Mouse (Mus musculus): ENCODE data around the gene Inpp5a. TPM values are rescaled to one million over a fixed set of nuclear protein-coding genes. Genes with fewer than 3 reads are reported as not detected.

Gene Inpp5a
- polyA plus RNA-seq, 1 experiment: 26.7 TPM

DNA sequence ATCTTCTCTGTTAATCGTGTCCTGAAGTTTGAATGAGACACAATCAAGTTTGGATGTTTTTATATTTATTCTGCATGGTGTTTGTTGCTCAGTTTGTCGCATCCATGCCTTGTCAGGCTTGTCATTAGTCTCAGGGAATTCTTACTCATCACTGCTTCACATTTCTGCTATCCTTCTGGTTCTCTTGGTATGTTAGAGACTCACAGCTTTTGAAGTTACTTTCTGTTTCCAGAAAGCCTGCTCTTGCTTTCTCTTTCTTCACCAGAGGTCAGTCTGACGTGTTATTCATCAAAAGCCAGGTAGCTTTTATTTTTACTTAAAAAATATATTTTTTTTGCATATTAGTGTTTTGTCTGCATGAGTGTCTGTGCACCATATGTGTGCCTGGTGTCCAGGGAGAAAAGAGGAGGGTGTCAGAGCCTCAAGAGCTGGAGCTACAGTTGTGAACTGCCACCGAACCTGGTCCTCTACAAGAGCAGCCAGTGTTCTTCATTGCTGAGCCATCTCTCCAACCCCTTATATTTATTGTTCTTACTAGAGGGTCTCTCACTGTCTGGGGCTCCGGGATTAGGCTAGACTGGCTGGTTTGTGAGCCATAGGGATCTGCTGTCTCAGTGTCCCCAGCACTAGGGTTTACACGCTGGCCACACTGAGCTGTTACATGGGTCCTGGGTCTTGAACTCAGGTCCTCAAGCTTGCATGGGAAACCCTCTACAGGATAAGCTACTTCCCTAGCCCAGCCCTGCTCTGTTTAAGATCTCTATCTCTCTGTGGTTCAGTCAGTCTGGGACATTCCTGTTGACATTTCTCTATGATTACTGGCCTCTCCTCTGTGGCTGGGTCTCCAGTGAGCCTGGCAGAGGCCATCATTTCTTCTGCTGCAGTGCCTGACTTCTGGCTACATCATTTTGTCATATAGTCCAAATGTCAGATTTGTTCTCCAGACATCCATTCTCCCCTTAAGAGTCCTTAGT, 51.3 kb downstream of the Inpp5a start:
- DNase-seq (ENCODE audit: low spot score): peak; percentile 16

DNA sequence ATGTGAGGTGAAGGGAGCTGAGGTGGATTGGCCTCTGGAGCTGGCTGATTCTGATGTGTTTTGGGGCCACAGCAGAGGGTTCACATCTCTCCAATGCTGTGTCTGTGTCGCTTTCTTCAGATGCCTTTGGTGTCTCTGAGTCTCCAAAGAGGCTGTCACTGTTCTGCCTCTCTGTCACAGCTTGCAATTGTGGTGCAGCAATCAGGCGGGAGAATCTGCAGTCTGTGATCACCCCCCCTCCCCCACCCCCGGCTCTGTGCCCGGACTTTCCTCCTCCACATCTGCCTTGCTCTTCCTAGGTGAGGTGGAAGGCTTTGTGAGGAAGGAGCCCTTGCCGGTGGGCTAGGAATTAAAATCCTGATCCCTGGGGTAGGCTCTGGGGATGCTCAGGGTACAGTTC, 52.1 kb downstream of the Inpp5a start:
- DNase-seq (ENCODE audit: low spot score): peak; percentile 10

DNA sequence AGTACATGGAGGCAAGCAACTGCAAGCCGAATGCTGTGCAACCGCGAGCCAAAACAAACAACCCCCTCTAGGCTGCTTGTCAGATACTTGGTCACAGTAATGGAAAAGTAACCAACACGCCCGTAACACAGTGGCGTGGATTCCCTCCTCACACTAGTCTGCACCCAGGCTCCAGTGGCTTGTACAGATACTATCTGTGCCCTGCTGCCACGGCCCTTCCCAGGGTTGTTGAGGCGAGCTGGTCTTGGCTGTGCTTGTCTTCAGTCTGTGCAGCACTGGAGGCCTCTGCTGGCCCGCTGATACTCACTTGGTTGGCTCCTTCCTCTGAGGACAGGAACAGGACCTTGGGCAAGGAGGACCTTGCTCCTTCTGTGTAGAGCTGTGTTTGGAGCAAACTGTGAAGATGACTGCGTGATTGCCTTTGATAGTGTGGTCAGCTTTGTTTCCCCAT, 52.9 kb downstream of the Inpp5a start:
- no peak for DNase-seq (ENCODE audit: low spot score)

DNA sequence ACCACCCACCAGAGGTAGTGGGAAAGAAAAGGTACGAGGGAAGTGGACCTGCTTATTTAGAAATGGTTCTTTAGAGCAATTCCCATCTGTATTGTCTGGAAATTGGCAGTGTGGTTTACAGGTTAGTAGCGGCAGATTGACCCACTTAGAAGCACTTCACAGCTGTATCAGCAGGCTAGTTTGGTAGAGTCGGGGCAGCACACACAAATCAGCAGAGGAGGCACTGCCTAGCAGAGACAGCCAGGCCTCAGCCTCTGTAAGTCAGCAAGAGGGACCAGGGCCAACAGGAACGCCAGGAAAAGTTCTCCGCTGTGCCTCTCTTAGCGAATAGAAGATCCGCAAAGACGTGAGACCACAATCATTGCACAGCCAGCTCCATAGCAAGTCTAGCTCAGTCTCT, 56.7 kb downstream of the Inpp5a start:
- peak; percentile 18 for DNase-seq (ENCODE audit: low spot score)

DNA sequence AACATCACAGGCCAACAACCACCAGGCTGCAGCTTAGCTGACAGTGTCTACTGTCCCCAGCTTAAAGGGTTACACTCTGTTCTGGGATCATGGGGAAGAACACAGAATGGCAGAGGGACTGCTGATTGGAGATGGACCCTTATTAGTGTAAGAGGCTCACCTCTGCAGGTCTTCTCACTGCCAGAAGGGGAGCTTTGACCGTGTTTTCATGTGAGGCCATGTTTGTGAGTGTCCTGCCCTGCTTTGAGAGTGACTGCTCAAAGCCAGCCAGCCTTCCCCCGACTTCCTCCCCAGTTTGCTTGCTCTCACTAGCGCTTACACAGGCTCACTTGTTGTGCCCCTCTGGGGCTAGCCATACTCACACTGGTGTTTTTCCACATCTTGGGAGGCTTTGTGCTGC, 58.5 kb downstream of the Inpp5a start:
- DNase-seq (ENCODE audit: low spot score): no peak

DNA sequence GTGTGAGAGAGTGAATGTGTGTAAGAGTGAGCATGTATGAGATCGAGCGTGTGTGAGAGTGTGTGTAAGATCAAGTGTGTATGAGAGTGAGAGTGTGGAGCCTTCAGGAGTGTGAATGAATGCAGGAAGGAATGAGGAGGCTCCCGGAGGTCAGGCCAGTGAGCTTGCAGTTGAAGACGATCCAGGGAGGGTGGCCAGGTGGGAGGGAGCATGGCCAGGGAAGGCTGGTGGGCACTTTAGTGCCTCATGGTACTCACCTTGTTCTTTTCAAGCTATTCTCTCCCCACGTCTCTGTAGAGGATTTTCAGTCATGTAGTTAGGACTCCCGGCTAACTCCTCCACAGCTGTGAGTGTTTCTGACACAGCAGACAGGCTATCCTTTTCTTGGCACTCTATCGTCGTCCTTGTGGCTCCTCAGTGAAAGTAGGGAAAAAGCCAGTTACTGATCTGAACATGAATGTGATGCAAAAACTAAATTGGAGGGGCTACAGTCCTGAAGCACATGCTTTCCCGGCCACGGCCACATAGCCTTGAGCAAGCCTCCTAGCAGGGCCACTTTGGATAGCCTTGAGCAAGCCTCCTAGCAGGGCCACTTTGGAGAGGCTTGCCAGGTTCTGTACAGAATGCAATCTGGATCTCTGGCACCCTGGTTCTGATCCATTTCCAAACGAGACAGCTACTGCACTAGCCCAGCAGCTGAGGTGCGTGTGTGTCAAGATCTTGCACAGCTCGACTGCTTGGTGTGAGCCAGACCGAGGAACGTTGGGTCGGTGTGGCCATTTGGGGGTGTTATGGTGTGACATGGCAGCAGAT, 61.5 kb downstream of the Inpp5a start:
- DNase-seq (ENCODE audit: low spot score): no peak

DNA sequence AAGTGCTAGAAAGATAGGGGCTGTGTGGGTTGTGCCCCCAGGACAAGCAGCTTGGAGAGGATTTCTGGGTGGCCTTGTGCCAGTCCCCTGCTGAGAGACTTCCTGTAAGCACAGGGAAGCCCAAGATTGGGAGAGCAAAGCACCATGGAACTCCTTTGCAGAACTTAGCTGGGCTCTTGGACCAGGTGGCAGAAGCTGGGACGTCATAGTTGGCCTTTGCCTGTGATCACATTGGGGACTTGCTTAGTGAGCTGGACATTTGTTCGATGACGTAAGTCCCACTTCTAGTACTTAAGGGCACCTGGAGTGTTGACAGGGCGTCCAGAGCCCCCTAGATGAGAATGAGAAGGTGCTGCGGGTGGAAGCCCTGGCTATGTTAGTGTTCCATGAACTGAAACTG, 62.8 kb downstream of the Inpp5a start:
- DNase-seq (ENCODE audit: low spot score): no peak

DNA sequence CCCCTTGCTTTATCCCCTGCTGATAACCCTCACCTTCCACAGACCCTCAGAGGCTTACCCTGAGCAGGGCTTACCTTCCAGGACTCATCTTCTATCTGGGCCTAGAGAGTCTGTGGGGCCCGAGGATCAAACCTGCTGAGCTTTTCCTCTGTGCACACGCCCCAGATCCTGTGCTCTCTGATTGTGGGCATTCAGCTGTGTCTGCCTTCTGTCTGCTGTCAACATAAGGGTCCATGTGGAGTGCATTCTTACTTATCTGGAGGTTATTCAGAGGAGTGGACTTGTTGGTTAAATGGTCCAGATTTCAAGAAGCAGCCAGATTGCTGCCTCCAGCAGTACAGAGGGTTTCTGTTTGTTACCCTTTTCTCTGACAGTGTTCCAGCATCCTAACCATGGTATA, 63.3 kb downstream of the Inpp5a start:
- no peak for DNase-seq (ENCODE audit: low spot score)

DNA sequence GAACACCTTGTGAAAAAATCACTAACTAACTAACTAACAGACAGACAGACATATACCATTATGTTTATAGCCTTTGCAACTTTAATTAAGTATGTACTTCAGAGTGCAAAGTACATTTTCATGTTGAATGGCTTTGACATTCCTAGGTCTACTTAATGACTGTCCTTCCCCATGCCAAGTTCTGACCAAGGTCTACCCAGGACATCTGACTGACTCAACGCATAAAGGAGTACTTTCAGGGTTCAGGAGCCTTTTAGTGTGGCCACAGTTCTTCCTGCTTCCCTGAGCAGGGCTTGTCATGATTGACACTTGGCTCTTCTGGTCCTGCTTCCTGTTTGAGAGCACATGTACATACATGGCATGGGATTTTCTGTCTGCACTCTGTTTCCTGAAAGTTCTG, 64.3 kb downstream of the Inpp5a start:
- no peak for DNase-seq (ENCODE audit: low spot score)

DNA sequence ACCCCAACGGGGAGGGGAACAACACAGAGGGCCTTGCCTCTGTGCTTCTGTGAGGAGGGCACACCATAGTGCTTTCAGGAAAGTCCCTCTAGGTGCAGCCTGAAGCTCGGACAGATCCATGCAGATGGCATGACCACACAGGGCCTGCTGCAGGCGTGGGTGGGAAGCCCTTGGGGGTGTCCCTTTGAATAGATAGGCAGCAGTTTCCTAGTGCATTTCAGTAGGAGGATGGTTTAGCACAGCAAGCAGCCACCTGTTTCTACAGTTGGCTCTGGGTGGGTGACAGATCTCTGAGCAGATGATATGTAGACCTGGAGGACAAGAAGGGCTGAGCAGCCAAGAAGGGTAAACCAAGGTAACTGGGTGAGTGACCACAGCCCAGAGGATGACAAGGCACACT, 65.4 kb downstream of the Inpp5a start:
- DNase-seq (ENCODE audit: low spot score): peak; percentile 8

DNA sequence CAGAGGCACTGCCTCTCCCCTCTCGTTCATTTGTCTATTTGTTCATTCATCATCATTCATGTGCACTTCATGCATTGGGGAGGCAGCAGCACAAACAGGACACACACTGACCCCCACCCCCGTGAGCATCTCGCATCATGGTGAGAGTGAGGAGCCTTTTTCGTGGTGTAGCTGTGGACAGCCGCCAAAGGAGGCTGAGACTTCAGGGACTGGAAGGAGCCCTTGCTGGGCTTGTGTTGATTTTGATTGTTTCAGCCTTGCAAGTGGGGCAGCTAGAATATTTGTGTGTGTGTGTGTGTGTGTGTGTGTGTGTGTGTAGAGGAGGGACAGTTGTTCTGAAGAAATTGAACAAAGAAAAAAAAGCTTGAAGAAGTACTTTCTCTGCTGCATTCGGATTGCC, 67.8 kb downstream of the Inpp5a start:
- DNase-seq (ENCODE audit: low spot score): no peak

DNA sequence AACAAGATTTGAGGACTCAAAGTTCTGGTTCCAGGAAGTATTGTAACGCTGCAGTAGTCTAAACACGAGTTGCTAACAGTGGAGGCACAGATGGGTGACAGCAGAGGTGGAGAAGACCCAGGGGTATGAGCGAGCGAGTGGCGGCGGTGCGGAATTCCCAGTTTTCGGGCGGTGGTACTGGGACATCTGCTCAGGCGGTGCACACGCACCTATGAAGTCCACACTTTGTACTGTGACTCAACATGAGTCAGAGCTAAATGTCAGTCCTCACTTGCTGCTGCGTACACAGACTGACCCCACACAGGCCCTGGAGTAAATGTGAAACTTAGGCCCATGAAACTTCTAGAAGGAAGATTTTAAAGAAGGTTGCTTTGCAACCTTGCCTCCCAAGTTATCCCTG, 72.4 kb downstream of the Inpp5a start:
- no peak for DNase-seq (ENCODE audit: low spot score)

DNA sequence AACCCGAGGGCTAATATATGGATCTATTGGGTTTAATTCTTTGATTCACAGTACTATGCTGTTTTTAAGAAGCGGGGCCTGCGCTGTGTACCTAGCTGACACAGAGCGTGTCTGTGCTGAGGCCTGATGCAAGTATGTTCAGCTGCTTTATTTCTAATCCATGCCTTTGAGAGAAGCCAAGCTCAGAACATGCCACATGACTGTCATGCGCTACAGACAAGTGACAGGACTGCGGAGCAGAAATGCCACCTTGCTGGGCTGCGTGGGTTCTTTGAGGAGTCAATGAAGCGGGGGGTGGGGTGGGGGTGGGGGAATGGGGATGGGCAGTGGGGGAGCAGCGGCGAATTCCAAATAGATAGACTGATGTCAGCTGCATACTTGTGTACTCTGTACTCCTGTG, 73.2 kb downstream of the Inpp5a start:
- DNase-seq (ENCODE audit: low spot score): no peak

DNA sequence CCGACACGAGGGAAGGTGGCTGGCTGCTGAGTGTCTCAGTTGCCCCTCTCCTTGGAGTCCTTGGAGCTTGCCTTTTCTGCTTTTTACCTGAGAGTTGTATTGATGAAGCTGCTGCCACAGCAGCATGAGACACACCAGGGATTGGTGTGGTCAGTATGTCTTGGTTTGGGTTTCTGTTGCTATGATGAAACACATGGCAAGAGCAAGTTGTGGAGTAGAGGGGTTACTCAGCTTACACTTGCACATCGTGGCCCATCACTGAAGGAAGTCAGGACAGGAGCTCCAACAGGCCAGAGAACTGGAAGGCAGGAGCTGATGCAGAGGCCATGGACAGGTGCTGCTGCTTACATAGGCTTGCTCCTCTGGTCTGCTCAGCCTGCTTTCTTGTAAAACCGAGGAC, 76.6 kb downstream of the Inpp5a start:
- DNase-seq (ENCODE audit: low spot score): no peak

DNA sequence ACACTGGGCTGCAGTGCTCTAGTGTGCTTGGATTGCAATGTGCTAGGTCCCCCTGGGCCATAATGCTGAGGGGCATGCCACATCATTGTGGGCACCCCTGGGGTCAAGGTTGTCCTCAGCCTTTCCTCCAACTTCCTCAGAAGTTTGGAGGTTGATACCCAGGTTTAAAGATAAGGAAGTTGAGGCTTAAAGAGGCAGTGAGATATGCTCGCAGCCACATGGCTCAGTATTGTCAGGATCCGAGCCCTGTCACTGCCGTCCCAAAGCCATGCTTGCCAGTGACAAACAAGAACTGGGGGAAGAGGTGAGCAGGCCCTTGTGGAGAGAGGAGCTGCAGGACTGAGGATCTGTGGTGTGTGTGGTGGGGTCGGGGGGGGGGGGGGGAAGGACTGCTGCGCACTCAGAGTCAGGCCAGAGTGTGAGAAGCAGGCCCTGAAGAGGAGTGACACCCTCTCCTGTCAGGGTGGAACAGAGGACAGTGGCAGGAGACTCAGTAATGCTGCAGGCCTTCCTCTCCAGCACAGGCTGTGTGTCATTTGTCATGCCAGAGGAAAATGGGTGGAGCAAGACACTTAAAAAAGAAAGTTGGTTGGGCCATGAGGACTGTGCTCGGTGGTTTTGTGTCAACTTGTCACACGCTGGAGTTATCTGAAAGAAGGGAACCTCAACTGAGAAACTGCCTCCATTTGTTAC, 77.7 kb downstream of the Inpp5a start:
- DNase-seq (ENCODE audit: low spot score): no peak

DNA sequence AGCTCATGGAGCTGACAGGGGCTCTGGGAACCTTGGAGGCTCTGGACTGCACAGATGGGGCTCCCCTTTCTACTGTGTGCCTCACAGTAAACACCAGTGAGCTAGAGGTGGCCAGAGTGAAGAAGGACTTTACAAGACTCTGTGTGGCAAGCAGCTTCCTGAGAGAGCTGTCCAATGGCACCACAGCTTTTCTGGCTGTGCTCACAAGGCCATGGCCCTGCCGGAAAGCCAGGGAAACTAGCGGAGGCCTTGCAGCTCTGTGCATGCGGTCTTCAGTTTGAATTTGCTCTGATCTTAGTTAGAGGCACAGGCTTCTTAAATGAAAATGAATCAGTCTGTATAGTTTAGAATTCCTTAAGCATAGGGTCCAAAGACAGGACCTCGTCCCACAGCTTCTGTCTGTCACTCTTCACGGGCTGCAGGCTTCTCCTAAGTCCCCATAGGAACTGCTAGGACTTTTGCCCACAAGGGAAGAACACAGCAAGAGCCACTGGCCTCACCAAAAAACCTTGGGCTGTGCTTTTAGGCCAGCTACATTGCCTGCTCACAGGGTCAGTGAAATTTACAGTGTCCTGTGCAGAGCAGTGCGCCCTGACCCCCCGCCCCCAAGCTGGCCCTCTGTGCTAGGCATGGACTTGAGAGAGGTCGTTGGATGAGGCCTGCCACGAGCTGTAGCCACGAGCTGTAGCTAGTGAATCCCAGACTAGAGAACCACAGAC, 78.4 kb downstream of the Inpp5a start:
- no peak for DNase-seq (ENCODE audit: low spot score)

DNA sequence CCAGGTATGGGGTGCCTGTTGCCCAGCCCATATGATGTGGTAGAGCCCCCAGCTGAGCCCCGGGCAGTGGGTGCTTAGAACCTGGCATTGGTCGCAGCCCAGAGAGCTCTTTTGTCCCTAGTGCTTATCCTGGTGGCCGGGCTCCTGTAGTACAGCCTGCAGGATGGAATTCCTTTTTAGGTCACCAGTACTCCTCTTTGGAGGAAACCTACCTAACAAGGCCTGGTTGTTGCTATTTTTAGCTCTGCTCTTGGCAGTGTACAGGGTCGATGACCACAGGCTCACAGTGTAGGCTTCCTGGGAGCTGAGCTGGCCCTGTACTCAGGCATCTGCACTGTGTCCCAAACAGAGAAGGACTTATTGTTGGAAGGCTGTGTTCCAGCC, 79.0 kb downstream of the Inpp5a start:
- DNase-seq (ENCODE audit: low spot score): no peak

DNA sequence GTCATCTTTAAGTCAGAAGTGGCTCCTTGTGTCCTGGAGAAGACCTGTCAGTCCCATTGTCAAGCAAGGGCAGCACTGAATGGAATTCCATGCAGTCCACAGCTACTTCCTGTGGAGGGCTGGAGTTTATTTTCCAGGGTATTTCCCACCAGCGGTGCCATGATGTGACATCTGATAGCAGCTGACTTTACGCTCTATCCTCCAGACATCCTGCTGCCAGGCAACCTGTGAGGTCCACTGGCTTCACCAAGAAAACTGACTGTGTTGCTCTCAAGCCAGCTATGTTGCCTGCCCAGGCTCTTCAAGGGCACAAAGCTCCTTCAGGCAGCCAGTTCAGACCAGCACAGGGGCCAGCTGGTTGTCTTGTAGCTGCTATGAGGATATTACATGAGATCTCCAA, 79.5 kb downstream of the Inpp5a start:
- no peak for DNase-seq (ENCODE audit: low spot score)

DNA sequence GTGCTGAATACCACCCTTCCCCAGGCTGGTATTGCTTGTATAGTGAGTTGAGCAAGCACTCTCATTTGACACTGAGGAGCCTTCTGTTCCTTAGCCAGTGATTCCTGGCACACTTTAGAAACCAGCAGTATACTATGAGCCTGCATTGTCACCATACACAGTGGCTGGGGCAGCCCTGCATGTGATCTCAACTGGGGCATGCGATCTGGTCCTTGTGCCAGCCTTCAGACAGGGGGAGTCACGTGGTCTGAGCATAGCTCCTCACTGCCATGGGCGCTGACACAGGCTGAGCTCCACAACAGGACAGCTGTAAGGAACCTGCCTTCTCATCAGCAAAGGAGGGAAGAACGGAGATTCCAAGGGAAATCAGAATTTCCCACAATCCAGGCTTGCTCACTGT, 80.5 kb downstream of the Inpp5a start:
- DNase-seq (ENCODE audit: low spot score): no peak

DNA sequence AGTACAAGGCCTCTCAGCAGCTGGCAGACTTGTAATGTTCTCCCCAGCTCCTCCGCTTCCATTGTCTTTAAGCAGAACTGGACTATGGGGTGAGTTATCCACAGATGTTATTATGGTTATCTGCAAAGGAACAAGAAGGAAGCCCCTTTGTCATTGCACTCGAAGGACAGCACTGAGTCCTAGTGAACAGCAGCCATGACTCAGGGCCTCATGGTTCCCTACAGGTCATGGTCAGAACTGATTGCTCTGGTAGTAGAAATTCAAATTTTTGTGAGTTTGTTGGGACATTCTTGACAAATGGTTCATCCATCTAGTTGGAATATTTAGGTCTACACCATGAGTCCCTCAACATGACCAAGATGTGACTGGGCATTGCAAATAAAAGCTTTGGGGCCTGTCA, 81.6 kb downstream of the Inpp5a start:
- DNase-seq (ENCODE audit: low spot score): no peak

DNA sequence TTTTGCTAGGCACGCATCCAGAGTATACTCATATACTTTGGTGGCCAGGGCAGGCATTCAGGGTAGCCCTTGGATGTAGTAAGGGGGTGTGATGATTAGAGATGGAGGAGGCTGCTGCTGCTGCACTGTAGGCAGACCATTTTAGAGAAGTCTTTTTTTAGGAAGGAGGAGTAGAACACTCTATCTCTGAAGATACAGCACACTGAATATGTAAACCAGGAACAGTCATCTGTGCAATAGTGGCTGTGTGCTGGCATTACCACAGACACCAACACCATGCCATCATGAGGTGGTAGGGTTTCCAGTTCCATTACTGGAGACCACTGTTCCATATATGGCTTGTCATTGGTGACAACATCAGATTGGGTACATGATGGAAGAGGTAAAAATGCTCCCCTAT, 83.1 kb downstream of the Inpp5a start:
- no peak for DNase-seq (ENCODE audit: low spot score)

Data from urinary bladder, adult 2 months (tissue).